Mouse (Mus musculus): ENCODE results near the gene Coro2a.

Coro2a gene

DNA sequence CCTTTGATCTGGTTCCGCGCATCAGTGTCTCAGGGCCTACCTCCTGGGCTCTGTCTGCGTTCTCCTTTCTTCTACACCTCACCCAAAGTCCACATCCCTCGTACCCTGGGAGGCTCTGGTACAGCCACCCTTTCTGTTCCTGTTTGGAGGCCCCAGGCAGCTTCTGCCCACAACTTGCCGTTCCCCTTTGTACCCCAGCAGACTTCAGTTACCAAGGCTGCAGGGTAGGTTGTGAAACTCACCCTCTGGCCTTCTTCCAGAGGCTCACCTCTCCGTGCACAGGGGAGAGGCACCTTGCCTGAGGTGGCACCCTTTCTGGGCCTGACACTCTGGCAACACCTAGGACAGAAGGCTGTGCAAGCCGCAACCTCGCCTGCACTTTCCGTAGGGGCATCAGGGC, 46.2 kb downstream of the Coro2a start:
- no peak for DNase-seq

DNA sequence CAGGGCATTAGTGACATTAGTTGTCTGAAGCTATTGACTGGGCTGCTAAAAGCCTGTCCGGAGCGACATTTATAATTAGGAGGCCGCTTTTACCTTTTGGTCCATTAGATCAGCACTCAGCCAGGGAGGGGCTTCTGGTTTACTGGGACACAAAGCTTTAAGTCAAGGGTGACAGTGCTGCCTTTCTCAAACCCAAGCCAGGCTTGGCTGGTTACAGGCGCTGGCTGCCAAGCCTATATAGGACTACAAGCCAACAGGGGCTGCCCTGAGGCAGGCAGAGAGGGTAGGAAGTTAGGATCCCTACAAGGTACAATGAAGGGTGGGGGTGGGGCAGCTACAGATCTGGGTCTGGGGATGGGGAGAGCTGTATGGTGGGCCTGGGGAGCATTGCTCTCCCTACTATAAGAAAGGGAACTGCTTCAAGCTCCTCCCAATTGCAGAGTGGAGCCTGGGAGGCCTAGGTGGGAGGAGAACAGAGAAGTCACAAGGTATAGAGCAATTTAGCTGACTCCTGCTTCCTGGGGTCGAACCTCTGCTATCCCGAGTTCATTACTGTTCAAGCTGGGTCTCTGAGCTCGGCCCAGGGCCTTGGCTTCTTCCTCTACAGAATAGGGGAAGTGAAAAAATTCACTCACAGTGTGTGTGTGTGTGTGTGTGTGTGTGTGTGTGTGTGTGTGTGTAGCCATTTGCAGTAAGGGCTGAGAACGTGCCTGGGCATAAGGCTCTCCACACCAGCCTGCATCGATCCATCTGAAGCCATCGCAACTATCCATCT, 47.5 kb downstream of the Coro2a start:
- DNase-seq, result peak; percentile 35

DNA sequence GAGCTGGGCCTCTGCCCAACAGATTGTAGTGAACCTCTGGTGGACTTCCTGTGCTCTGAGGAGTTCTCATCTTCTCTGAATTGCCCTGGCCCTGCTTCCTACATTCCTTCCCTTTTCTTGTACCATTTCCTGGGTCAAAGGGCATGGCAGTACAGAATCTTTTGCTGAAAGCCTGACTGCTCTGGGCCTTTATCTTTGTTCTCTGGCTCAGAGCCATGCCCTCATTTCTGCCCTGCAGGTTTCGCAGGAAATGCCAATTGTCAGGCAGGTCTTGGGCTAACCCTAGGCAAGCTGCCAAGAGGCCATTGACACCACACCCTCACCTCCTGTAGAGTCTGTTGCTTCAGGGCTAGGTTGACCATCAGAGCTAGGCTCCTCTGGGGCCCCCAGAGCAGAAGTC, 48.1 kb downstream of the Coro2a start:
- DNase-seq, result no peak

DNA sequence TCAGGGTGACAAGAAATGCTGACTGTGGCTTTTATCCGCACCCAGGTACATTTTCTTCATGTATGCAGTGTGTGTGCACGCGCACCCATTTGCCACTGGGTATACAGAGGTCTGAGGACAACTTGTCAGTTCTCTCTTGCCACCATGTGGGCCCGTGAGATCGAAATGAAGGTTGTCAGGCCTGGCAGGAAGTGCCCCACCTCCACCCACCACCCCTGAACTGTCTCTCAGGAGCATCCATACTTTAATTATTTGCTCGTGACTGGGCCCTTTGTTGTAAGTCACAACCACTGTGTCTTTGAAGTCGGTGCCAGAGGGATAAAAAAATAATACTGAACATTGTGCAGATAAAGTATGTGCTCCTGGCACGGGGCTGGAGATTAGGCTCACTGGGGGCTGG, 51.6 kb downstream of the Coro2a start:
- no peak for DNase-seq

DNA sequence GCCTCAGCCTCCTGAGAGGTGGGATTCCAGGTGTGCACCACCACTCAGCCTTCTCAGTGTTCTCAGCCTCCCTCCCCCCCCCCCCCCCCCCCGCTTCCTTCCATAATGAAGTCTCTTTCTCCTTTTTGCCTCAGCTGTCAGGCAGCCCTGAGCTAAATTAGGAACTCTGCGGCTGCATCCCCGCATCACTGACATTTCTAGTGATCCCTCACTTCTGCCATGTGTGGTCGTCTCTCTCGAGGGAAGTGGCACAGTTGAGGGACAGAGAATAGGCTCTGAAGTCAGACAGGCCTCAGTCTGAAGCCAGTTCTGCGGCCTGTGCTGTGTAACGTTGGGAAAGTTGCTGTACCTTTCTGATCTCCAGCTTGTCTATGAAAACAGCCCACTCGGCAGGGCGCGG, 52.0 kb downstream of the Coro2a start:
- DNase-seq, result no peak

DNA sequence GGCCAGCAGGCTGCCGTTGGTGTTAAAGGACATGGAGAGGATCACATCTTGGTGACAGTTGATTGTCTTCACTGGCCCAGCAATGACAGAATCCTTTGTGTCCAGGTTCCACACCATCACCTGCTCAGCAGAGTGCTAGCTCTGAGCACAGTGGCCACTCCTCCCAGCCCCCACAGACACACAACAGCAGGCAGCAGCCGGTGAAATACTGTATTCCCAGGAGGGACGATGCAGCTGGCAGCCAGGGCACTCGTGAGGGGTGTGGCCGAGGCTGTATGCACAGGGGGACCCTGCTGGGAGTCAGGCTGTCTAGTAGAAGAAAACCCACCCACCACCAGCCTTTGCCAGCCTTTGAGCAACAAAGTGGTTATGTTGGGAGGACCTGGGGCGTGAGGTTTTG, 55.3 kb downstream of the Coro2a start:
- no peak for DNase-seq

DNA sequence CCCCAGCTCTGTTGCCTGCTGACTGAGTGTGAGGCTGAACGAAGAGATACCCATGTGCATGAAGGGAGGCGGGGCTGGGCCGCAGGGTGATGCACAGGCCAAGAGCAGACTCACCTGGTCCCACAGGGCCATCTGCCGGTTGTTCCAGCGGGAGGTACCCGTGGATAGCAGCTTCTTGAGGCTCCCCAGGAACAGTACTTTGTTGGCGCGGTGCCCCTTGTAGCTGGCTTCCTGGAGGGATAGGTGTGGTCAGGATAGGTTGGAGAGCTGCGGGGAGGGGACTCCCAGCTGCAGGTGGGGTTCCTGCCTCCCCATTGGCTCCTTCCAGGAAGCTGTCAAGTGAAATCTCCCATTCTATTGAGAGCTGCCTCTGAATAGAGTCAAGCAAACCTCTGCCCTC, 56.5 kb downstream of the Coro2a start:
- DNase-seq, result no peak

DNA sequence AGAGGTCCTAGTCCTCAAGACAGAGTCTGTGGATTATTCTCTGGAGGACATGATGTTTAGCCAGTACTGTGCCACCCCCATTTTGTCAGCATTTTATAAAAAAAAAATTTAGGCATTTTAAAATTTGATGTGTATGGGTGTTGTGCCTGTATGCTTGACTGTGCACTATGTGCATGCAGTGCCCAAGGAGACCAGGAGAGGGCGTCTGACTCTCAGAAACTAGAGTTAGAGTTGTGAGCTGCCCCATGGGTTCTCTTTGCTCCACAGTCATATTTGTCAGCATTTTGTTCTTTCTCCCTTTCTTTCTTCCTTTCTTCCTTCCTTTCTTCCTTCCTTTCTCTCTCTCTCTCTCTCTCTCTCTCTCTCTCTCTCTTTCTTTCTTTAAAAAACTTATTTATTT, 57.7 kb downstream of the Coro2a start:
- DNase-seq, result peak; percentile 56

DNA sequence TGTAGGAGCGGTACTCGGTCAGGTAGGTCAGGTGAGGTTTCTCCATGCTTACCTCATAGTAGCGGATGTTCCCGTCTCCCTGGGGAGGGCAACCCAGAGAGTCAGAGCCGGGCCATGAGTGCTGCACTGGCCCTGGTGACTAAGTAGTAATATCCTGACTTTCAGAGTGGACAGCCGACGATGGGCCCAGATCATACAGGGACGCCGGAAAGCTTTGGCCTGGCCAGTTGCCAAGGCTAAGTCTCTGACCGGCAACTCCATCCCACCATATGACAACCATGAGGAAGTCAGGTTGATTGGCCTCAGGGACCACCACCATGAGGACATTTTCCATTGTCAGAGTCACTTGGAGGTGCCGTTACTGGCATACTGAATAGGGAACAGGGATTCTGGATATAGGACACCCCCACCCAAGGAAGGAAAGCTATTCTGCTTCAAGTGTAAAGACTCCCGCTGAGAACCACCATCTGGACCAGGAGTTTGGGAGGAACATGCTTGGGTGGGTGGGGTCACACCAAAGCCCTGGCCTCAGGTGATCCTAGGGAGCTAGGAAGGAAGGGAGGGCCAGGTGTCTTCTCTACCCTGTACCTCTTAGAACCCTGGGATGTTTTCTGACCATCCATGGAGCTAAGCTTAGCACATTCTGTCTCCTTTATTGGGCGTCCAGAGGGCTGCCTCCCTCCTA, 58.5 kb downstream of the Coro2a start:
- DNase-seq, result no peak

DNA sequence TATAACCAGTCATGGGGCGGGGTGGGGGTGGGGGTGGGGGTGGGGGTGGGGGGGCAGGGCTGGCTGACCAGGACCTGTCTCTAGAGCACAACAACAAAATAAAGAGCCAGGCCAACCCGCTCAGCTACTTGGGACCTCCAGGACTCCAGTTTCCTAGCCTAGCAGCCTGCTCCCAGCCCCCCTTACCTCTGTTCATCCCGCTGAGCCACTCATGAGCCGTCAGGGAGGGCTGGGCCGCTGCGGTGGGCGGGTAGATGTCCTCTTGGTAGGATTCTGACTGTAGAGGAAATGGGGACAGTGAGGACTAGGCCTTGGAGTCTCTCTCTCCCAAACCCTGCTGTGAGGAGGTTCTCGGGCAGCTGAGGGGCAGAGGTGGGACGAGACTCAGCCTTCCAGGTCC, 60.3 kb downstream of the Coro2a start:
- DNase-seq, result no peak

DNA sequence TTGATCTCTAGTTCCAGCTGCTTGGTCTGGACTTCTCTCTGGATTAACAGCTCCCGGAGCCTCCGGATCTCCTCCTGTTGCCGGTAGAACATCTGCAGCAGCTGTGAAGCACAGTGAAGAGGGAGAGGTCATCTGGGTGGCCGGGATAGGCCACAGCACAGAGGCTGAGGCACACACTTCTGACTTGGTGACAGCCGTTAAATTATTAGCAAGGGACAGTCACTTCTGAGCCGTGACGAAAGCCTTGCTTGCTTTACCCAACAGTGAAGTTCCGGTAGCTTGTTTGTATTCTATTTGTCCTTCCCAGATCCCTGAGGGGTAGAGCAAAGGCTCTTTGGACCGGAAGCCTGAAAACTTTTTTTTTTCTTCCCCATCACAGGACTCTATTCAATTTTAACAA, 62.8 kb downstream of the Coro2a start:
- DNase-seq, result no peak

DNA sequence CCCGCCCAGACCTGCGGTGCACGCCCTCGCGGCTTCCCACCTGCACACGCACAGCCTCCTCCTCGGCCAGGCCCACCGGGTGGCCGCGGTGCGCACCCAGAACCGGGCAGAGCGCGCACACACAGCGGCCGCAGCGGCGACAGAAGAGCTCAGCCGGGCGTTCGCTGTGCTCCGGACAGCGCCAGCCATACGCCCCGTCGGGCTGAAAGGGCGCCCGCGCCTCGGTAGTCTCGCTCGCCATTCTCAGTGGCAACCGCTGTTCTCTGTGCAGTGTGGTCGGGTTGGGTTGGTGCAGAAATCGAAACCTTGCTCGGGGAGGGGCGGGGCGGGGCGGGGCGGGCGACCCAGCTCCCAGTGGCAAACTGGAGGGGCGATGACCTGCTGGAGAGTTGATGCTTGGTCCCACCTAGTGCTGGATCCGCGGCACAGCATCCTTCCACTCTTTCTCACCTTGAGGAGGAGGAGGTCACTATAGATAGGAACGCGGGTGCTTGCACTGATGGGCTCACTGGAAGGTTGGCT, 66.1 kb downstream of the Coro2a start, which contains the start of gene Trim14:
Trim14 (minus strand) TSS at position 302 of the 522 bp plus-strand sequence.
- peak; percentile 66 for DNase-seq

DNA sequence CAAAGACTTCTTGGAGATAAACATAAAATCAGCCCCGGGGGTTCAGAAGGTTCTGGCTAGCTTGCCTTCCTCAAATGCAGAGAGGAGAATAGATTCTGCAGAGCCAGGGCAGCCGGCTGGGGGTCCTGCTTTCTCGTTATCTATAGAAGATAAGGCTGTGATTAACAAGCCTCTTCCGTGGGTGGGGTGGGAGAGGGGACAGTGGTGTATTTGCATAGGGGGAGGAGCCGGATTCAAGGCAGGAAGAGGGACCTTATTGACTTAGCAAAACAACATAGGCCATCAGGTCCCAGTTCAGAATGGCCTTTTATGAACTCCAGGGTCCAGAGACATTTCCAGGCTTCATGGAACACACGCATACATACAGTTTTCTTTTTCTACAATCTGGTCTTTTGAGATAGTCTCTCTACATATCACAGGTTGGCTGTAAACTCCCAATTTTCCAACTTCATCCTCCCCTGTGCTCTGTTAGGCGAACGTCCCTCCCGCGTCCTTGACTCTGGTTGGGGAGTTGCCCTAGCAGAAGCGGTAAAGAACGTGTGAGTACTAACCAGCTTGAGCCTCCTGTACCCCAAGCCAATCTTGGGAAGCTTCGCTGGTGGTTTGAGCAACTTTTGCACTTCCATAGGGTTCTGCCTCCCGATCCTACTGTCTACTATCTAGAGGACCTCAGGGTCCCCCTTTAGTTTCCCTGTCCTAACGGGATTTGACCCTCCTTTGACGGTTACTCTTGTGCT, 66.7 kb downstream of the Coro2a start:
- peak; percentile 53 for DNase-seq

DNA sequence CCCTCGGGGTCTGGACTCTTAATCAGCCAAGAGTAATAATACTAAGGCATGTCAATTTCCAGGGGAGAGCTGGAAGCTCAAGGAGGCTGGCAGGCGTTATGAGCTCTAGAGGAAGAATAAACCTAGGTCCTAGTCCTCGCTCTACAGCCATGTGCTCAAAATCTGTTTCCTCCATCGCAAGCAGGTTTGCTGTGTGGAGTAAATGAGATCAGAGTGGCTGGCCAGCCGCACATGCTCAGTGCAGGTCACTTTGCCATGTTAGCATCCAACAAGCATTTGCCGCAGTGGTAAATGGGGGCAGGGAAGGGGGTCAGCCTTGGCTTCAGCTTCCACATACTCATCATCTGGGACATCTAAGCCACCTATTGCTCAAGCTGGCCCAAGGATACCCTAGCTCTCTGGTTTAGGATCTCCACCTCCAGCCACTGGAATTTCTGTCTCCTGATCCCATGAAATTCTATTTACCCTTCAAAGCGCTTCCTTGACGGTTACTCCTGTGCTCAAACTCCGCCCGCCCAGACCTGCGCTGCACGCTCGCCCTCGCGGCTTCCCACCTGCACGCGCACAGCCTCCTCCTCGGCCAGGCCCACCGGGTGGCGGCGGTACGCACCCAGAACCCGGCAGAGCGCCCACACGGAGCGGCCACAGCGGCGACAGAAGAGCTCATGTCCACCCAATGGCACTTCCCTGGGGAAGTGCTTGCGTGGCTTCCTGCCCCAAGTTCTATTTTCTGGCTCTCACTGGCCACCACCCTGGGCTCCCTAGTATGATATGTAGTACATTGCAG, 67.9 kb downstream of the Coro2a start:
- DNase-seq, result peak; percentile 28

DNA sequence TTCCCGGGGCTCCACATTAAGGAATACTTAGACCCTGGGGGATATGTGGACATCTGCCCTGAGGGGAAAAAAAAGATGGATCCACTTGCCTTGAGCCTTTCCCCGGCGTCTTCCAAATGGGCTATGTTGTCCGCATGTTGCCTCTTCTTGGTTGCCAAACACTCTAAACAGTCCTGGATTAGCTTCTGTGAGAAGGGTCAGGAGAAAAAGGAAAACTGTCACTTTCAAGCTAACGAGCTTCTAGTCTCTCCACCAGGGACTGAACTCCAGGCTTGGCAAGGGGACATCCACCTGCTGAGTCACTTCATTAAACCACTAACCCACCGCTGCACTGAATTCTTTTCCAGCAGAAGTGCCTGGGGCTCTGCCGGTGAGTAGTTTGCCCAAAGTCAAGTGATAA, 69.1 kb downstream of the Coro2a start:
- no peak for DNase-seq

DNA sequence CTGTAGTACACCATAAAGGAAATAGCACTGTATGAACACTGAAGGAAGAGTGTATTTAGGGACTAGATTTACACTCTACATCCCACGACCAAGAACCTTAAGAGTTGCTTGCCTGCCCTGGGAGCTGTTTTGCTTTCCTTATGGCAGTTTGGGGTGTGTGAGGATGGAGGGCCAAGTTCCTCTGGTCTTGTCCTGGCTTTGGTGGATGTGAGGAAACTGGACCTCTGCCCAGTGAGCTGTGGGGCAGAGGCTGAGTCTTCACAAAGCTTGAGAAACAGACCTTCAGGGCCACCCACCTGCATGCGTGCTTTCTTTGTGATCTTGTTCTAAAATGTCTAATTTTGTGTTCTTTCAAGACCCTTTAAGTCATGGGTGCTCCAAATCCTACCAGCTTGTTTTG, 69.5 kb downstream of the Coro2a start:
- DNase-seq, result no peak

DNA sequence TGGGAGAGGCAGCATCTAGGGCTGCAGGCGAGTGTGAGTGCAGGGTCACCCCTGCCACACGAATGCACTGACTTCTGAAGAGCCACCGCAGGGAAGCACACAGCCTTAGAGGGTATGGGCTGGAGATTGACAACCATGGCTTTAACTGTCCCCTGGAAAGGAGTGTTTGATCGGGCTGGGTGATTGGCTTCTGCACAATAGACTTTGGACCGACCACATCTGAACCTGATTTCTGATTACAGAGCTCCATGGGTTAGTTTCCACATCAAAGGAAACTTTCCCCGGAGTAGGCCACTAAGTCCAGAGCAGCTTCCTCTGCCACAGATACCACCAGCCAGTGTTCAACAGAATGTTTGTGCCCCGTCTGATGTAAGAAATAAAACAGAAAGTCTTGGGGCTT, 72.3 kb downstream of the Coro2a start:
- no peak for DNase-seq

DNA sequence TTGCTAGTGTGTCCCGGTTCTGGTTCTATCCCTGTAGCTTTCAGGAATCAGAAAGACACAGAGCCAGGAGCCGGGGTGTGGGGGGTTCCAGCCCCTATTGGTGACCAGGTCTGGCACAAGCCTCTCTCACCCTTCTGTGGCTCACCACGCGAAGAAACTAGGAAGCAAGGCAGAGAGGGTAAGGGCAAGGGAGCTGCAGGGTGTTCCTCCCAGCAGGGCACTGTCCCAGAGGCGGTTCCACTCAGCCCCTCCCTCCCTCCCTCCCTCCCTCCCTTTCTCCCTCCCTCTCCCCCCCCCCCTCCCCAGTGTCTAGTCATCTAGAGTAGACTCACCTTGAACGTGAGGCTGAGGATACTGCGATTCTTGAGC, 74.5 kb downstream of the Coro2a start:
- peak; percentile 51 for DNase-seq

DNA sequence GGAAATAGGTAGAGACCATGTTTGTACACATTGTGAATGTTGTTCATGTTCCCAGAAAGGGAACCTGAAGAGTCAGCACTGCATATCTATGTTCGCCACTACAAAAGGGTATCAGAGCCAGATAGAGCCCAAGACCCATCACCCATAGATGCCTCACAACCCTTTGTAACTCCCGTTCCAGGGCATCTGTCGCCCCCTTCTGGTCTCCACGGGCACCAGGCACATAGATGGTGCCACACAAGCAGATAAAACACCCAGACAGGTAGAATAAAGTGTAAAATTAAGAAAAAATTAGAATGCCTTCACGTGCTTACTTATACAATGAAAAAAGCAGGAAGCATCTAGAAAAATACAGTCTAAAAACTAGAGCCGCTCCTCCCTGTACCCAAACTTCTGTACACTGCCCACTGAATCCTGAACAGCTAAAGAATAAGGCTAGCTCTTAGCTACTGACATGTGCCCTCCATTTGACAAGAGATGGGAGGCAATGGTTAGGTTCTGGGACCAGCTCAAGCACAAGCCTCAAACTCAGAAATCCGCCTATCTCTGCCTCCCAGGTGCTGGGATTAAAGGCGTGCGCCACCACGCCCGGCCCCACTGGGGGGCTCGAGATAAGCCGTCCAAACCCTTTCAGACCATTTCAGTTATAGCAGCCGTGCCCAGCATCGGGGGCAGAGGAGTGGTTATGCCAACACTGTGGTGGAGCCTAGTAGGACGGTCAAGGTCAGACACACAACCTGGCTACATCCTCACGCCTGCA, 75.0 kb downstream of the Coro2a start:
- DNase-seq, result peak; percentile 83

DNA sequence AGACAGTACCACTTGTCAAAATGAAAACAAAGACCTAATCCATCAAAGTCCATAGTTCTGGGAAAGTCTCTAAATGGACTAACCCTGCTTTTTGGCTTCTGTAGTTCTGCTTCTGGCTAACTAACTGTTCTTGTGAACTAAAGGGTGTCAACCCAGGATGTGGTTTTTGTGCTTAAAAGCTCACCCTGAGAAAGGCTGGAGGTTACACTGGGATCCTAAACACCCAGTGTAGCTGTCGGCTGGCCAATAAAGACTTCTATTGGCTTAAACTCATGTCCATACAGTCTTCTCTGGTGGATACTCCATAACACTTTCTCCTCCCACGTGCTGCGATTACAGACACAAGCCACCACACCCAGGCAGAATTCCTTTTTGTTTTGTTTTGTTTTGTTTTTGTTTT, 75.8 kb downstream of the Coro2a start:
- no peak for DNase-seq

DNA sequence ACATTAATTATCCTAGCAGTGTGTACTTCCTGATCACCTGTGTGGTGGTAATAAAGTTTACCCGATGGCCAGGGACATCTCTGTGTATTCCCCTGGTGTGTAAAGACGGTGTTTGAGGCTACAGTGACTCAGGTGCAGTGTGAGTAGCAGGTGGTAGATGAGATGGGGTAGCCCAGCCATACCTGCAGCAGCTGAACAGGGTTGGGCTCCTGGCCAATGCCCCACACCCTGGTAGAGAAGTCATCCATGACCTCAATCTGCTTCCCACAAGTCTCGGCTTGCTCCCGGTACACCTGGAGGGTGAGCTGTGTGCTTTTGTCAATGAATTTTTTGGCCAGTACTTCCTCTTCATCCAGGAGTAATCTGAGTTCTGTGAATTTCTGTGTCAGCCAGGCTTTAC, 78.7 kb downstream of the Coro2a start:
- no peak for DNase-seq

DNA sequence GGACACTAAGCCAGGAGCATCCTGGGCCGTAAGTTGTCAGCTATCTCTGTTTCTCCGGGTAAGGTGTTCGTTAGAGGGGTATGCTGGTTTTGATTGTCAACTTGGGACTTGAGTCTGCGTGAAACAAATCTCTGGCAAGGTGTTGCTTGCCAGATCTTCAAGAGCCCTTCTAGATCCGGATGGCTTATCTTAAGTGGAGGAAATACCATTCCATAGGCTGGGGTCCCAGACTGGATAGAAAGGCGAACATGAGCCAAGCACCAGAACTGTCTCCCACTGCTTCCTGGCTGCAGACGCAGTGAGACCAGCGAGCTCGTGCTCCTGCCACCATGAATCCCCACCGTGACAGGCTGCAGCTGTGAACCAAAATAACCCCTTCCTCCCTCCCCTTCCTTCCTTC, 80.5 kb downstream of the Coro2a start:
- no peak for DNase-seq

Measured in liver (tissue).